Mouse (Mus musculus) embryonic facial prominence, embryonic 14.5 days (tissue): ENCODE data around the gene Ccdc85c. TPM values are rescaled to one million over a fixed set of nuclear protein-coding genes. Genes with fewer than 3 reads are reported as not detected.
A peak's percentile ranks its signal among the peaks of the same experiment; 100 is the strongest.

Experiments used
- ATAC-seq: fragments of 200-750 bp; cut with Nextera tagmentation; 2 replicates; pipeline ENCODE4 v1.8.0; 2017; ENCODE audit warnings: low read depth, moderate number of reproducible peaks, moderate TSS enrichment
- DNase-seq: peaks from one replicate; pipeline ENCODE4 v3.0.0-alpha.2; 2015; ENCODE audit warnings: low spot score
- H3K27ac ChIP-seq: fragments of 300-500 bp; sonication (generic); replicated peaks from 2 replicates; pipeline ENCODE4 v1.5.1; 2014; ENCODE audit warnings: low read depth, mild to moderate bottlenecking, low read length, moderate library complexity
- H3K27me3 ChIP-seq: fragments of 300-500 bp; sonication (generic); replicated peaks from 2 replicates; pipeline ENCODE4 v1.6.1; 2014; ENCODE audit warnings: low read length; ENCODE audit not compliant: control insufficient read depth, insufficient read depth
- H3K36me3 ChIP-seq: fragments of 300-500 bp; sonication (generic); 2 replicates; pipeline ENCODE4 v1.6.1; 2014; ENCODE audit warnings: low read length, mixed read lengths; ENCODE audit not compliant: control insufficient read depth, insufficient read depth
- H3K4me1 ChIP-seq: fragments of 300-500 bp; sonication (generic); 2 replicates; pipeline ENCODE4 v1.6.1; 2014; ENCODE audit warnings: antibody characterized with exemption, low read length; ENCODE audit not compliant: control insufficient read depth, insufficient read depth
- H3K4me2 ChIP-seq: fragments of 300-500 bp; sonication (generic); 2 replicates; pipeline ENCODE4 v1.6.1; 2014; ENCODE audit warnings: low read depth, mild to moderate bottlenecking, low read length, moderate library complexity, mixed read lengths
- H3K4me3 ChIP-seq: fragments of 300-500 bp; sonication (generic); 2 replicates; pipeline ENCODE4 v1.5.1; 2014; ENCODE audit warnings: low read depth, mild to moderate bottlenecking, low read length
- H3K9ac ChIP-seq: fragments of 300-500 bp; sonication (generic); 2 replicates; pipeline ENCODE4 v1.6.1; 2014; ENCODE audit warnings: low read depth, mild to moderate bottlenecking, low read length, moderate library complexity, mixed read lengths
- H3K9me3 ChIP-seq: fragments of 300-500 bp; sonication (generic); 2 replicates; pipeline ENCODE4 v1.6.1; 2016; ENCODE audit warnings: low read length; ENCODE audit not compliant: control insufficient read depth
- WGBS: fragments of 180-500 bp; shearing (Covaris S2); extraction: QIAGEN DNeasy Blood & Tissue Kit; methylation state at CpG from one replicate; pipeline ENCODE4 v1.1.7; 2014; 5-methylcytosine and 5-hydroxymethylcytosine counted together
- polyA plus RNA-seq: library from polyadenylated mRNA; unstranded; fragments of >200 nt; fragmentation: Nextera tagmentation; extraction: Ambion mirVana; gene quantifications from 2 replicates; pipeline ENCODE4 v1.2.1, GENCODE M21; 2014

Ccdc85c gene
- polyA plus RNA-seq, 1 experiment from 2014 or later, result 4.7 TPM

- no peak for ATAC-seq
- 63% methylated on average over 6 of the region's 7 CpGs for WGBS
- H3K4me3 ChIP-seq, result no peak overlapping the region
- no peak overlapping the region for H3K9ac ChIP-seq
- H3K4me2 ChIP-seq, result no peak overlapping the region
- H3K27ac ChIP-seq, result no peak overlapping the region
- H3K27me3 ChIP-seq, result no peaks in the 10 kb centered on the region
- no peaks in the 10 kb centered on the region for H3K9me3 ChIP-seq
- peaks cover 18% of the 10 kb centered on the region for H3K4me1 ChIP-seq
- no peaks in the 10 kb centered on the region for H3K36me3 ChIP-seq
- no peak for DNase-seq
Observed at GRCm38 (mm10) chr12:108225781-108226180, 49.4 kb downstream of the Ccdc85c start.

- H3K4me3 ChIP-seq, result no peak overlapping the region
- peaks cover 36% of the 10 kb centered on the region for H3K4me1 ChIP-seq
- WGBS, result 30% methylated on average over 3 of the region's 8 CpGs
- ATAC-seq, result no peak
- no peaks in the 10 kb centered on the region for H3K27me3 ChIP-seq
- no peaks in the 10 kb centered on the region for H3K9me3 ChIP-seq
- no peak overlapping the region for H3K27ac ChIP-seq
- no peak overlapping the region for H3K4me2 ChIP-seq
- no peak overlapping the region for H3K9ac ChIP-seq
- DNase-seq, result no peak
- no peaks in the 10 kb centered on the region for H3K36me3 ChIP-seq
Observed at GRCm38 (mm10) chr12:108223357-108223756, 51.9 kb downstream of the Ccdc85c start.

GRCm38 (mm10) chr12:108221712-108222111 is 53.5 kb downstream of the Ccdc85c start:
- H3K36me3 ChIP-seq, result no peaks in the 10 kb centered on the region
- H3K4me2 ChIP-seq, result no peak overlapping the region
- H3K4me1 ChIP-seq, result peaks cover 36% of the 10 kb centered on the region
- no peak overlapping the region for H3K4me3 ChIP-seq
- 92% methylated on average over 7 of the region's 7 CpGs for WGBS
- H3K27ac ChIP-seq, result no peak overlapping the region
- H3K27me3 ChIP-seq, result no peaks in the 10 kb centered on the region
- DNase-seq, result no peak
- no peaks in the 10 kb centered on the region for H3K9me3 ChIP-seq
- ATAC-seq, result no peak
- H3K9ac ChIP-seq, result no peak overlapping the region

GRCm38 (mm10) chr12:108221206-108221605 is 54.0 kb downstream of the Ccdc85c start:
- H3K4me1 ChIP-seq, result peaks cover 36% of the 10 kb centered on the region
- H3K4me3 ChIP-seq, result no peak overlapping the region
- H3K27ac ChIP-seq, result no peak overlapping the region
- no peak overlapping the region for H3K4me2 ChIP-seq
- no peak overlapping the region for H3K9ac ChIP-seq
- 58% methylated on average over 10 of the region's 10 CpGs for WGBS
- H3K9me3 ChIP-seq, result no peaks in the 10 kb centered on the region
- no peaks in the 10 kb centered on the region for H3K36me3 ChIP-seq
- no peaks in the 10 kb centered on the region for H3K27me3 ChIP-seq
- DNase-seq, result no peak
- ATAC-seq, result no peak

GRCm38 (mm10) chr12:108220621-108221020 is 54.6 kb downstream of the Ccdc85c start:
- no peak overlapping the region for H3K9ac ChIP-seq
- WGBS, result 81% methylated on average over 10 of the region's 12 CpGs
- no peaks in the 10 kb centered on the region for H3K36me3 ChIP-seq
- H3K4me2 ChIP-seq, result no peak overlapping the region
- DNase-seq (no peak), ATAC-seq (no peak)
- H3K4me1 ChIP-seq, result peaks cover 33% of the 10 kb centered on the region
- no peaks in the 10 kb centered on the region for H3K27me3 ChIP-seq
- H3K27ac ChIP-seq, result no peak overlapping the region
- H3K9me3 ChIP-seq, result no peaks in the 10 kb centered on the region
- H3K4me3 ChIP-seq, result no peak overlapping the region

- DNase-seq (peak; percentile 61), ATAC-seq (peak; percentile 50)
- H3K27me3 ChIP-seq, result no peaks in the 10 kb centered on the region
- peak overlapping the region; percentile 46; the same call in 1 of the 2 replicates for H3K9ac ChIP-seq
- no peak overlapping the region for H3K4me3 ChIP-seq
- no peaks in the 10 kb centered on the region for H3K9me3 ChIP-seq
- peak overlapping the region; percentile 85 for H3K27ac ChIP-seq
- no peaks in the 10 kb centered on the region for H3K36me3 ChIP-seq
- 58% methylated on average over 17 of the region's 21 CpGs for WGBS
- H3K4me2 ChIP-seq, result peak overlapping the region; percentile 43
- peaks cover 36% of the 10 kb centered on the region for H3K4me1 ChIP-seq
Observed at GRCm38 (mm10) chr12:108219825-108220616, 55.2 kb downstream of the Ccdc85c start.

GRCm38 (mm10) chr12:108219163-108219562 is 56.1 kb downstream of the Ccdc85c start:
- ATAC-seq (no peak), DNase-seq (peak; percentile 68)
- no peak overlapping the region for H3K4me3 ChIP-seq
- H3K9me3 ChIP-seq, result no peaks in the 10 kb centered on the region
- peak overlapping the region; percentile 85 for H3K27ac ChIP-seq
- H3K36me3 ChIP-seq, result no peaks in the 10 kb centered on the region
- WGBS, result 31% methylated on average over 15 of the region's 15 CpGs
- H3K4me1 ChIP-seq, result peaks cover 35% of the 10 kb centered on the region
- peak overlapping the region; percentile 43 for H3K4me2 ChIP-seq
- peak overlapping the region; percentile 46; the same call in 1 of the 2 replicates for H3K9ac ChIP-seq
- no peaks in the 10 kb centered on the region for H3K27me3 ChIP-seq

- Histone ChIP-seq H3K9ac (no peak overlapping the region), H3K4me3 (no peak overlapping the region), H3K4me2 (no peak overlapping the region), H3K27me3 (no peaks in the 10 kb centered on the region), H3K27ac (no peak overlapping the region), H3K36me3 (no peaks in the 10 kb centered on the region), H3K9me3 (no peaks in the 10 kb centered on the region), H3K4me1 (peaks cover 33% of the 10 kb centered on the region)
- no peak for DNase-seq
- WGBS, result 65% methylated on average over 3 of the region's 5 CpGs
- no peak for ATAC-seq
Observed at GRCm38 (mm10) chr12:108217572-108217971, 57.7 kb downstream of the Ccdc85c start.
